Mouse (Mus musculus): ENCODE data around the gene Ndrg2. TPM values are rescaled to one million over a fixed set of nuclear protein-coding genes. Genes with fewer than 3 reads are reported as not detected.

The Ndrg2 gene
- polyA plus RNA-seq, 1 experiment from 2014 or later: 267 TPM

Other genes starting within 250 kb of the Ndrg2 start
- not detected in 2 replicates for gene Gm17079, start 218.7 kb downstream of the Ndrg2 start, polyA plus RNA-seq (2015; fragmentation: Nextera tagmentation; extraction: Ambion mirVana)
- not detected in 2 replicates for gene Gm5800, start 197.0 kb downstream of the Ndrg2 start, polyA plus RNA-seq (2015; fragmentation: Nextera tagmentation; extraction: Ambion mirVana)
- not detected in 2 replicates for gene Ang4, start 140.6 kb downstream of the Ndrg2 start, polyA plus RNA-seq (2015; fragmentation: Nextera tagmentation; extraction: Ambion mirVana)
- gene AY358078, start 114.1 kb downstream of the Ndrg2 start, polyA plus RNA-seq (2015; fragmentation: Nextera tagmentation; extraction: Ambion mirVana): not detected in 2 replicates
- gene Ear6, start 60.5 kb downstream of the Ndrg2 start, polyA plus RNA-seq (2015; fragmentation: Nextera tagmentation; extraction: Ambion mirVana): not detected in 2 replicates
- gene Mettl17, start 29.3 kb downstream of the Ndrg2 start, polyA plus RNA-seq (2015; fragmentation: Nextera tagmentation; extraction: Ambion mirVana): 75.2 and 82.7 TPM in 2 replicates
- gene Slc39a2, start 21.3 kb downstream of the Ndrg2 start, polyA plus RNA-seq (2015; fragmentation: Nextera tagmentation; extraction: Ambion mirVana): 2.0 and 2.1 TPM in 2 replicates
- not detected in 2 replicates for gene Tppp2, start 4.3 kb upstream of the Ndrg2 start, polyA plus RNA-seq (2015; fragmentation: Nextera tagmentation; extraction: Ambion mirVana)
- not detected in 2 replicates for gene Rnase13, start 8.6 kb upstream of the Ndrg2 start, polyA plus RNA-seq (2015; fragmentation: Nextera tagmentation; extraction: Ambion mirVana)
- gene Arhgef40, start 70.6 kb upstream of the Ndrg2 start, polyA plus RNA-seq (2015; fragmentation: Nextera tagmentation; extraction: Ambion mirVana): 85.2 and 87.6 TPM in 2 replicates
- 0.17 and 1.1 TPM in 2 replicates for gene Tmem253, start 101.5 kb upstream of the Ndrg2 start, polyA plus RNA-seq (2015; fragmentation: Nextera tagmentation; extraction: Ambion mirVana)
- 38.2 and 40.5 TPM in 2 replicates for gene Zfp219, start 106.6 kb upstream of the Ndrg2 start, polyA plus RNA-seq (2015; fragmentation: Nextera tagmentation; extraction: Ambion mirVana)
- gene Olfr221, start 128.3 kb upstream of the Ndrg2 start, polyA plus RNA-seq (2015; fragmentation: Nextera tagmentation; extraction: Ambion mirVana): 0.05 TPM in 1 of 2 replicates, not detected in the other
- gene Hnrnpc, start 189.9 kb upstream of the Ndrg2 start, polyA plus RNA-seq (2015; fragmentation: Nextera tagmentation; extraction: Ambion mirVana): 445 and 453 TPM in 2 replicates
- 47.9 and 52.4 TPM in 2 replicates for gene Rpgrip1, start 196.5 kb upstream of the Ndrg2 start, polyA plus RNA-seq (2015; fragmentation: Nextera tagmentation; extraction: Ambion mirVana)

All from hindbrain, embryonic 15.5 days (tissue).